Mouse (Mus musculus): ENCODE data around the gene Abcc12. TPM values are rescaled to one million over a fixed set of nuclear protein-coding genes. Genes with fewer than 3 reads are reported as not detected.

The Abcc12 gene
- total RNA-seq (2021) = under 1 TPM; 0.52 to 0.60 TPM
- long read RNA-seq, experiment 1, partial matches to known transcripts = 1 of 1 reads
- long read RNA-seq, experiment 1, other reads (novel, unspliced or antisense) = 0 of 1 reads
- long read RNA-seq, experiment 2 = 0 reads

GRCm38 (mm10) chr8:86580458-86580857 is at the start of gene Abcc12:
Abcc12 (minus strand) TSS chr8:86580686.
- DNase-seq (ENCODE audit: low spot score in 2 of 2) = no peak

- no peak for DNase-seq (ENCODE audit: low spot score in 2 of 2)
Measured at GRCm38 (mm10) chr8:86630212-86630611, 49.7 kb upstream of the Abcc12 start.

GRCm38 (mm10) chr8:86624915-86625314 is 44.4 kb upstream of the Abcc12 start:
- no peak for DNase-seq (ENCODE audit: low spot score in 2 of 2)

- DNase-seq (ENCODE audit: low spot score in 2 of 2) = peak; percentile 94 to 97
Measured at GRCm38 (mm10) chr8:86623911-86624731, 43.6 kb upstream of the Abcc12 start, which contains the start of gene Lonp2. Lonp2 (plus strand) TSS chr8:86624043.

- DNase-seq (ENCODE audit: low spot score in 2 of 2) = no peak
Measured at GRCm38 (mm10) chr8:86623551-86623910, 43.0 kb upstream of the Abcc12 start.

- no peak for DNase-seq (ENCODE audit: low spot score in 2 of 2)
Measured at GRCm38 (mm10) chr8:86617759-86618387, 37.4 kb upstream of the Abcc12 start.

GRCm38 (mm10) chr8:86615095-86615769 is 34.7 kb upstream of the Abcc12 start:
- DNase-seq (ENCODE audit: low spot score in 2 of 2) = no peak

- no peak for DNase-seq (ENCODE audit: low spot score in 2 of 2)
Measured at GRCm38 (mm10) chr8:86613798-86614197, 33.3 kb upstream of the Abcc12 start.

GRCm38 (mm10) chr8:86604676-86605075 is 24.2 kb upstream of the Abcc12 start:
- DNase-seq (ENCODE audit: low spot score in 2 of 2) = no peak

- no peak for DNase-seq (ENCODE audit: low spot score in 2 of 2)
Measured at GRCm38 (mm10) chr8:86603174-86603573, 22.7 kb upstream of the Abcc12 start.

- no peak for DNase-seq (ENCODE audit: low spot score in 2 of 2)
Measured at GRCm38 (mm10) chr8:86600311-86600710, 19.8 kb upstream of the Abcc12 start.

- DNase-seq (ENCODE audit: low spot score in 2 of 2) = no peak
Measured at GRCm38 (mm10) chr8:86599299-86599698, 18.8 kb upstream of the Abcc12 start.

- DNase-seq (ENCODE audit: low spot score in 2 of 2) = no peak
Measured at GRCm38 (mm10) chr8:86597681-86598080, 17.2 kb upstream of the Abcc12 start.

- DNase-seq (ENCODE audit: low spot score in 2 of 2) = no peak
Measured at GRCm38 (mm10) chr8:86595671-86596070, 15.2 kb upstream of the Abcc12 start.

GRCm38 (mm10) chr8:86594159-86594796 is 13.8 kb upstream of the Abcc12 start:
- no peak for DNase-seq (ENCODE audit: low spot score in 2 of 2)

- no peak for DNase-seq (ENCODE audit: low spot score in 2 of 2)
Measured at GRCm38 (mm10) chr8:86593099-86593498, 12.6 kb upstream of the Abcc12 start.

GRCm38 (mm10) chr8:86588338-86588737 is 7.9 kb upstream of the Abcc12 start:
- no peak for DNase-seq (ENCODE audit: low spot score in 2 of 2)

GRCm38 (mm10) chr8:86586642-86587041 is 6.2 kb upstream of the Abcc12 start:
- no peak for DNase-seq (ENCODE audit: low spot score in 2 of 2)

GRCm38 (mm10) chr8:86586058-86586457 is 5.6 kb upstream of the Abcc12 start:
- DNase-seq (ENCODE audit: low spot score in 2 of 2) = no peak

- peak; percentile 81 to 88 for DNase-seq (ENCODE audit: low spot score in 2 of 2)
Measured at GRCm38 (mm10) chr8:86585532-86585931, 5.0 kb upstream of the Abcc12 start.

- peak; percentile 86 to 91 for DNase-seq (ENCODE audit: low spot score in 2 of 2)
Measured at GRCm38 (mm10) chr8:86585118-86585517, 4.6 kb upstream of the Abcc12 start.
